Mouse (Mus musculus): ENCODE results near the gene Unc79. TPM values are rescaled to one million over a fixed set of nuclear protein-coding genes. Genes with fewer than 3 reads are reported as not detected.

Unc79 gene
- total and polyA plus RNA-seq, 2 experiments from 2014 or later = 0.07 TPM; not detected in 1

- Histone ChIP-seq H3K9ac (replicated peaks; ENCODE audit: low read depth, low read length) (no peak overlapping the region), H3K4me1 (ENCODE audit: control insufficient read depth, insufficient read depth) (no peaks in the 10 kb centered on the region), H3K9me3 (replicated peaks; ENCODE audit: control insufficient read depth, low read length) (no peaks in the 10 kb centered on the region), H3K4me2 (ENCODE audit: low read depth, low read length) (no peak overlapping the region), H3K4me3 (ENCODE audit: low read depth, low read length) (no peak overlapping the region), H3K36me3 (replicated peaks; ENCODE audit: control insufficient read depth, insufficient read depth, low read length) (no peaks in the 10 kb centered on the region), H3K27me3 (ENCODE audit: control insufficient read depth, insufficient read depth, low read length) (no peaks in the 10 kb centered on the region), H3K27ac (ENCODE audit: low read depth) (no peak overlapping the region)
- DNase-seq (ENCODE audit: low spot score) (no peak), ATAC-seq (ENCODE audit: insufficient read depth, low read depth) (no peak)
- TF ChIP-seq EP300 (IDR thresholded peaks at IDR 0.05; ENCODE audit: low read depth) = no peak
- no peak for TF ChIP-seq CTCF (IDR thresholded peaks at IDR 0.05; ENCODE audit: low read depth)
- 78% methylated on average over 21 of the region's 21 CpGs for WGBS
These were observed 110.8 kb downstream of the Unc79 start for GRCm38 (mm10) chr12:103059321-103060053.

GRCm38 (mm10) chr12:103060791-103061190 lies 112.1 kb downstream of the Unc79 start:
- peak overlapping the region; percentile 20; the same call in 1 of the 2 replicates for H3K4me3 ChIP-seq (ENCODE audit: low read depth, low read length)

GRCm38 (mm10) chr12:103062133-103062532 lies 113.5 kb downstream of the Unc79 start:
- H3K9ac ChIP-seq (replicated peaks; ENCODE audit: low read depth, low read length) = no peak overlapping the region
- no peaks in the 10 kb centered on the region for H3K27me3 ChIP-seq (ENCODE audit: control insufficient read depth, insufficient read depth, low read length)
- TF ChIP-seq CTCF (IDR thresholded peaks at IDR 0.05; ENCODE audit: low read depth) (no peak), EP300 (IDR thresholded peaks at IDR 0.05; ENCODE audit: low read depth) (no peak)
- no peak for DNase-seq (ENCODE audit: low spot score)
- H3K36me3 ChIP-seq (replicated peaks; ENCODE audit: control insufficient read depth, insufficient read depth, low read length) = no peaks in the 10 kb centered on the region
- ATAC-seq (ENCODE audit: insufficient read depth, low read depth) = no peak
- no peaks in the 10 kb centered on the region for H3K9me3 ChIP-seq (replicated peaks; ENCODE audit: control insufficient read depth, low read length)
- 64% methylated on average over 4 of the region's 4 CpGs for WGBS
- no peaks in the 10 kb centered on the region for H3K4me1 ChIP-seq (ENCODE audit: control insufficient read depth, insufficient read depth)
- no peak overlapping the region for H3K4me2 ChIP-seq (ENCODE audit: low read depth, low read length)
- no peak overlapping the region for H3K27ac ChIP-seq (ENCODE audit: low read depth)
- H3K4me3 ChIP-seq (ENCODE audit: low read depth, low read length) = no peak overlapping the region

More at GRCm38 (mm10) chr12:103060791-103061190, 112.1 kb downstream of the Unc79 start:
- Histone ChIP-seq H3K4me2 (ENCODE audit: low read depth, low read length) (peak overlapping the region; percentile 42), H3K9me3 (replicated peaks; ENCODE audit: control insufficient read depth, low read length) (no peaks in the 10 kb centered on the region), H3K9ac (replicated peaks; ENCODE audit: low read depth, low read length) (no peak overlapping the region), H3K36me3 (replicated peaks; ENCODE audit: control insufficient read depth, insufficient read depth, low read length) (no peaks in the 10 kb centered on the region), H3K27me3 (ENCODE audit: control insufficient read depth, insufficient read depth, low read length) (no peaks in the 10 kb centered on the region), H3K27ac (ENCODE audit: low read depth) (no peak overlapping the region), H3K4me1 (ENCODE audit: control insufficient read depth, insufficient read depth) (no peaks in the 10 kb centered on the region)
- TF ChIP-seq CTCF (IDR thresholded peaks at IDR 0.05; ENCODE audit: low read depth) (no peak), EP300 (IDR thresholded peaks at IDR 0.05; ENCODE audit: low read depth) (no peak)
- DNase-seq (ENCODE audit: low spot score) = no peak
- 76% methylated on average over 10 of the region's 10 CpGs for WGBS
- ATAC-seq (ENCODE audit: insufficient read depth, low read depth) = no peak

GRCm38 (mm10) chr12:103064944-103065343 lies 116.3 kb downstream of the Unc79 start:
- ATAC-seq (ENCODE audit: insufficient read depth, low read depth) = no peak; the same call in 1 of the 2 replicates
- WGBS = 5% methylated on average over 3 of the region's 3 CpGs

GRCm38 (mm10) chr12:103068161-103068560 lies 119.5 kb downstream of the Unc79 start:
- no peaks in the 10 kb centered on the region for H3K27me3 ChIP-seq (ENCODE audit: control insufficient read depth, insufficient read depth, low read length)
- peaks cover 4% of the 10 kb centered on the region; the same call in 1 of the 2 replicates for H3K9me3 ChIP-seq (replicated peaks; ENCODE audit: control insufficient read depth, low read length)
- H3K4me2 ChIP-seq (ENCODE audit: low read depth, low read length) = no peak overlapping the region
- WGBS = 77% methylated on average over 5 of the region's 5 CpGs
- H3K4me3 ChIP-seq (ENCODE audit: low read depth, low read length) = no peak overlapping the region
- H3K36me3 ChIP-seq (replicated peaks; ENCODE audit: control insufficient read depth, insufficient read depth, low read length) = no peaks in the 10 kb centered on the region
- DNase-seq (ENCODE audit: low spot score) = no peak
- ATAC-seq (ENCODE audit: insufficient read depth, low read depth) = no peak
- H3K9ac ChIP-seq (replicated peaks; ENCODE audit: low read depth, low read length) = no peak overlapping the region
- no peaks in the 10 kb centered on the region for H3K4me1 ChIP-seq (ENCODE audit: control insufficient read depth, insufficient read depth)
- no peak overlapping the region for H3K27ac ChIP-seq (ENCODE audit: low read depth)
- TF ChIP-seq CTCF (IDR thresholded peaks at IDR 0.05; ENCODE audit: low read depth) = no peak
- no peak for TF ChIP-seq EP300 (IDR thresholded peaks at IDR 0.05; ENCODE audit: low read depth)

More at GRCm38 (mm10) chr12:103064944-103065343, 116.3 kb downstream of the Unc79 start:
- Histone ChIP-seq H3K27me3 (ENCODE audit: control insufficient read depth, insufficient read depth, low read length) (no peaks in the 10 kb centered on the region), H3K4me2 (ENCODE audit: low read depth, low read length) (no peak overlapping the region), H3K9me3 (replicated peaks; ENCODE audit: control insufficient read depth, low read length) (peaks cover 4% of the 10 kb centered on the region; the same call in 1 of the 2 replicates), H3K9ac (replicated peaks; ENCODE audit: low read depth, low read length) (no peak overlapping the region), H3K36me3 (replicated peaks; ENCODE audit: control insufficient read depth, insufficient read depth, low read length) (no peaks in the 10 kb centered on the region), H3K4me1 (ENCODE audit: control insufficient read depth, insufficient read depth) (no peaks in the 10 kb centered on the region), H3K27ac (ENCODE audit: low read depth) (no peak overlapping the region), H3K4me3 (ENCODE audit: low read depth, low read length) (no peak overlapping the region)
- peak; percentile 75 for DNase-seq (ENCODE audit: low spot score)
- no peak for TF ChIP-seq EP300 (IDR thresholded peaks at IDR 0.05; ENCODE audit: low read depth)
- peak; percentile 87 for TF ChIP-seq CTCF (IDR thresholded peaks at IDR 0.05; ENCODE audit: low read depth)
